Comparison of ENCODE assay signal across 8 mouse cellular contexts in genomic region chr17:35516652-35517500, GRCm38 (mm10). TPM values are rescaled to one million over a fixed set of nuclear protein-coding genes. Genes with fewer than 3 reads are reported as not detected.
DNase-seq lines count a peak whose midpoint lies in the region; ATAC-seq and TF ChIP-seq lines count a peak whose summit lies in the region.

Tcf19 (minus strand) TSS chr17:35516824.
Cchcr1 (plus strand) TSS chr17:35517100.

- no peaks in the 10 kb centered on the region for H3K9me3 ChIP-seq in embryonic facial prominence, embryonic 13.5 days
- no peaks in the 10 kb centered on the region for H3K9me3 ChIP-seq in limb, embryonic 12.5 days
- H3K9me3 ChIP-seq in midbrain, embryonic 15.5 days: no peaks in the 10 kb centered on the region

- no peak for TF ChIP-seq POLR2A in kidney, adult 2 months (IDR thresholded peaks at IDR 0.05; ENCODE audit: low read depth, low read length)
- no peak for TF ChIP-seq POLR2A in spleen, adult 2 months (IDR thresholded peaks at IDR 0.05; ENCODE audit: low read depth, low read length)

- ATAC-seq in embryonic facial prominence, embryonic 13.5 days (ENCODE audit: insufficient number of reproducible peaks, insufficient read depth, low FRiP score, low TSS enrichment, low read depth): peak; percentile 92
- peak; percentile 89 for ATAC-seq in limb, embryonic 12.5 days (ENCODE audit: insufficient number of reproducible peaks, insufficient read depth, low FRiP score, low TSS enrichment, low read depth)
- peak; percentile 95 for ATAC-seq in midbrain, embryonic 15.5 days (replicated peaks)

- peaks cover 41% of the 10 kb centered on the region for H3K4me1 ChIP-seq in embryonic facial prominence, embryonic 13.5 days
- H3K4me1 ChIP-seq in kidney, adult 2 months (ENCODE audit: control insufficient read depth, insufficient read depth, low read length): no peaks in the 10 kb centered on the region; the same call in 1 of the 2 replicates
- H3K4me1 ChIP-seq in limb, embryonic 12.5 days (replicated peaks): peaks cover 35% of the 10 kb centered on the region
- H3K4me1 ChIP-seq in midbrain, embryonic 15.5 days: peaks cover 16% of the 10 kb centered on the region
- no peaks in the 10 kb centered on the region; the same call in 1 of the 2 replicates for H3K4me1 ChIP-seq in spleen, adult 2 months (ENCODE audit: control insufficient read depth, insufficient read depth, insufficient read length)

- no peaks in the 10 kb centered on the region for H3K27me3 ChIP-seq in embryonic facial prominence, embryonic 13.5 days
- H3K27me3 ChIP-seq in kidney, adult 2 months (replicated peaks; ENCODE audit: control insufficient read depth, insufficient read depth, low read length): no peaks in the 10 kb centered on the region
- no peaks in the 10 kb centered on the region for H3K27me3 ChIP-seq in limb, embryonic 12.5 days
- 0 out of 2 replicates have a peak, but pooled peaks cover 2% of the 10 kb centered on the region for H3K27me3 ChIP-seq in midbrain, embryonic 15.5 days (replicated peaks)
- H3K27me3 ChIP-seq in spleen, adult 2 months (ENCODE audit: control insufficient read depth, insufficient read depth, low read length): no peaks in the 10 kb centered on the region

- peaks cover 21% of the 10 kb centered on the region for H3K36me3 ChIP-seq in embryonic facial prominence, embryonic 13.5 days
- no peaks in the 10 kb centered on the region for H3K36me3 ChIP-seq in kidney, adult 2 months (ENCODE audit: control insufficient read depth, insufficient read depth, low read length)
- peaks cover 47% of the 10 kb centered on the region for H3K36me3 ChIP-seq in limb, embryonic 12.5 days
- H3K36me3 ChIP-seq in midbrain, embryonic 15.5 days (replicated peaks): no peaks in the 10 kb centered on the region
- H3K36me3 ChIP-seq in spleen, adult 2 months (ENCODE audit: control insufficient read depth, insufficient read depth, low read length): no peaks in the 10 kb centered on the region

- TF ChIP-seq CTCF in kidney, adult 2 months (conservative IDR thresholded peaks at IDR 0.05; ENCODE audit: insufficient read depth, insufficient read length, low read depth, low read length): no peak
- TF ChIP-seq CTCF in spleen, adult 2 months (IDR thresholded peaks at IDR 0.05; ENCODE audit: extremely low read depth, insufficient read depth, insufficient read length, insufficient replicate concordance): no peak

- H3K4me3 ChIP-seq in embryonic facial prominence, embryonic 13.5 days: peak within 1 kb of the TSS; percentile 60
- H3K4me3 ChIP-seq in kidney, adult 2 months (ENCODE audit: insufficient read depth, low read depth, low read length): peak within 1 kb of the TSS; percentile 62
- H3K4me3 ChIP-seq in limb, embryonic 12.5 days (replicated peaks): peak within 1 kb of the TSS; percentile 51
- H3K4me3 ChIP-seq in midbrain, embryonic 15.5 days: peak within 1 kb of the TSS; percentile 62
- peak within 1 kb of the TSS; percentile 67 for H3K4me3 ChIP-seq in spleen, adult 2 months (ENCODE audit: extremely low read depth, insufficient read depth, insufficient read length)

- under 1% methylated on average over 67 of the region's 67 CpGs for WGBS in embryonic facial prominence, embryonic 13.5 days
- under 1% methylated on average over 67 of the region's 67 CpGs for whole genome bisulfite sequencing in kidney, adult 2 months
- under 1% methylated on average over 67 of the region's 67 CpGs for WGBS in limb, embryonic 12.5 days
- WGBS in midbrain, embryonic 15.5 days: under 1% methylated on average over 67 of the region's 67 CpGs
- WGBS in spleen, adult 2 months: under 1% methylated on average over 66 of the region's 67 CpGs

- DNase-seq in 3134 (ENCODE audit: extremely low read depth, insufficient read length, low spot score): peak; percentile 100
- peak; percentile 99 for DNase-seq in adrenal gland, postnatal 36 days
- DNase-seq in heart, adult 18-20 months: peak; percentile 97 to 98
- peak; percentile 99 for DNase-seq in kidney, adult 2 months
- peak; percentile 71 to 93 for DNase-seq in spleen, adult 2 months (ENCODE audit: low read depth in 1 of 2, low spot score in 2 of 2)

- H3K27ac ChIP-seq in embryonic facial prominence, embryonic 13.5 days: peak within 1 kb of the TSS; percentile 78
- H3K27ac ChIP-seq in kidney, adult 2 months (ENCODE audit: insufficient read depth, low read depth, low read length): no peak within 1 kb of the TSS
- H3K27ac ChIP-seq in limb, embryonic 12.5 days: peak within 1 kb of the TSS; percentile 64
- no peak within 1 kb of the TSS for H3K27ac ChIP-seq in midbrain, embryonic 15.5 days
- H3K27ac ChIP-seq in spleen, adult 2 months (ENCODE audit: insufficient read depth, low read length): no peak within 1 kb of the TSS

- H3K4me2 ChIP-seq in embryonic facial prominence, embryonic 13.5 days: peak within 1 kb of the TSS; percentile 89
- H3K4me2 ChIP-seq in limb, embryonic 12.5 days: peak within 1 kb of the TSS; percentile 69
- H3K4me2 ChIP-seq in midbrain, embryonic 15.5 days: peak within 1 kb of the TSS; percentile 89

- peak within 1 kb of the TSS; percentile 79 for H3K9ac ChIP-seq in embryonic facial prominence, embryonic 13.5 days
- H3K9ac ChIP-seq in limb, embryonic 12.5 days (replicated peaks): peak within 1 kb of the TSS; percentile 63
- peak within 1 kb of the TSS; percentile 27; the same call in 1 of the 2 replicates for H3K9ac ChIP-seq in midbrain, embryonic 15.5 days

RNA-seq across cellular contexts. Expression of gene Tcf19, which starts in this region (rescaled TPM):
- 10 to 100 TPM in 1 of 2 experiments, 1 to 10 TPM in 1; 8.3 to 10.0 TPM for total RNA-seq in adrenal gland, postnatal 36 days (2021)
- polyA plus RNA-seq in embryonic facial prominence, embryonic 13.5 days (2015; fragmentation: Nextera tagmentation; extraction: Ambion mirVana): 74.1 and 78.2 TPM in 2 replicates
- 1 to 10 TPM; 1.5 to 2.1 TPM for total RNA-seq in heart, adult 18-20 months (2021)
- polyA plus RNA-seq in kidney, adult 2 months (2012; rRNA removed): 5.6 and 6.0 TPM in 2 replicates
- polyA plus RNA-seq in limb, embryonic 12.5 days (2016; fragmentation: Nextera tagmentation; extraction: Ambion mirVana): 60.5 and 62.3 TPM in 2 replicates
- polyA plus RNA-seq in midbrain, embryonic 15.5 days (2015; fragmentation: Nextera tagmentation; extraction: Ambion mirVana): 10.8 and 13.1 TPM in 2 replicates
- 9.6 and 13.5 TPM in 2 replicates for polyA plus RNA-seq in spleen, adult 2 months (2012; rRNA removed)

RNA-seq across cellular contexts. Expression of gene Cchcr1, which starts in this region (rescaled TPM):
- total RNA-seq in adrenal gland, postnatal 36 days (2021): 1 to 10 TPM; 7.5 to 9.3 TPM
- polyA plus RNA-seq in embryonic facial prominence, embryonic 13.5 days (2015; fragmentation: Nextera tagmentation; extraction: Ambion mirVana): 23.2 and 24.2 TPM in 2 replicates
- 1 to 10 TPM; 1.9 to 4.0 TPM for total RNA-seq in heart, adult 18-20 months (2021)
- 6.9 and 7.5 TPM in 2 replicates for polyA plus RNA-seq in kidney, adult 2 months (2012; rRNA removed)
- polyA plus RNA-seq in limb, embryonic 12.5 days (2016; fragmentation: Nextera tagmentation; extraction: Ambion mirVana): 26.1 and 26.3 TPM in 2 replicates
- 3.5 and 3.7 TPM in 2 replicates for polyA plus RNA-seq in midbrain, embryonic 15.5 days (2015; fragmentation: Nextera tagmentation; extraction: Ambion mirVana)
- polyA plus RNA-seq in spleen, adult 2 months (2012; rRNA removed): 4.2 and 4.4 TPM in 2 replicates

Comparison
In these comparisons a context has a peak if more than half of its experiments do, and no peak if none do; other contexts are left out.
1. H3K27ac ChIP-seq: peak in embryonic facial prominence, embryonic 13.5 days (single experiment) and limb, embryonic 12.5 days (single experiment); none in kidney, adult 2 months (single experiment), midbrain, embryonic 15.5 days (single experiment) and spleen, adult 2 months (single experiment).
2. H3K9ac ChIP-seq: peak in every context shown above with its lines; median percentile 79 in embryonic facial prominence, embryonic 13.5 days; 63 in limb, embryonic 12.5 days; 27 in midbrain, embryonic 15.5 days.
3. Peak in every context shown above with its lines, with median percentiles within 50 percentile points of each other: DNase-seq, ATAC-seq, H3K4me2 ChIP-seq and H3K4me3 ChIP-seq.